Mouse (Mus musculus): ENCODE results near the gene Ssbp2.

DNA sequence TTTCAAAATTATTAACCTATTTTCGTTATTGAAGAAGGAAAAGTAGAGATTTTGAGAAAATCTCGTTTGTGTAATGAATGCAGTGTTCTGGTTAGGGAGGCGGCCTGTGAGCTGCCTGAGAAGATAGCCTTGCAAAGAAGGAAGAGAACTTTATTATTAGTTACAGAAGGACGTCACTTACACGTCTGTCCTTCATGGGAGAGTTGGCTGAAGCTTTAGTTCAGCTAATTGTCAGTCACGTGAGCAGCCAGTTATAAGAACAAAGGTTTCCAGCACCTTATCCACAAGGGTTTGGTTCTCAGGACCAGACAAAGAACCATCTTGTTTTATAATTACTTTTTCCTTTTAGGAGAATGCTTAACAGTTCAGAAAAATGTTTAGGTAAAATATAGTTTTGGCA, 104.0 kb downstream of the Ssbp2 start:
- TF ChIP-seq POLR2A (IDR thresholded peaks at IDR 0.05; ENCODE audit: control insufficient read depth, extremely low read depth, insufficient read depth, low read length, poor library complexity): no peak
- TF ChIP-seq CTCF (IDR thresholded peaks at IDR 0.05; ENCODE audit: borderline replicate concordance, control insufficient read depth, extremely low read depth, insufficient read depth, low read length, poor library complexity): no peak

All from thymus, adult 2 months (tissue).